Mouse (Mus musculus) CH12.LX (cell line): Measurements from ENCODE around the gene Orai1. TPM values are rescaled to one million over a fixed set of nuclear protein-coding genes. Genes with fewer than 3 reads are reported as not detected.
A peak's percentile ranks its signal among the peaks of the same experiment; 100 is the strongest.

ENCODE experiments used
- DNase-seq: peaks from one replicate; pipeline ENCODE4 v3.0.0-alpha.2; 2013; ENCODE audit errors: extremely low read depth
- H3K27ac ChIP-seq: 2 replicates; pipeline ENCODE4 v1.5.1; 2012; ENCODE audit warnings: low read depth, mild to moderate bottlenecking, control low read depth, moderate library complexity; ENCODE audit not compliant: insufficient read depth
- H3K27me3 ChIP-seq: replicated peaks from 2 replicates; pipeline ENCODE3; 2012; ENCODE audit warnings: inconsistent platforms
- H3K36me3 ChIP-seq, 2 experiments: replicated peaks in 1 of 2; 2 replicates each; pipeline versions ENCODE3 to v1.6.1; 2012; ENCODE audit warnings: inconsistent platforms in 1 of 2, low read length in 1 of 2, mild to moderate bottlenecking in 1 of 2, mixed read lengths in 1 of 2, moderate library complexity in 1 of 2; ENCODE audit not compliant: control insufficient read depth in 1 of 2, insufficient read depth in 1 of 2
- H3K4me1 ChIP-seq, 2 experiments: 2 replicates each; pipeline ENCODE4 v1.6.1; 2012; ENCODE audit warnings: inconsistent platforms in 1 of 2, moderate library complexity in 1 of 2; ENCODE audit not compliant: insufficient read depth in 2 of 2, control insufficient read depth in 1 of 2
- H3K4me2 ChIP-seq: 2 replicates; pipeline ENCODE4 v1.6.1; 2012; ENCODE audit warnings: low read depth, mild to moderate bottlenecking, control low read depth; ENCODE audit not compliant: poor library complexity, insufficient read depth, severe bottlenecking
- H3K4me3 ChIP-seq, 3 experiments: fragments of 150-350 bp in 1 of 3; sonication (generic) in 1 of 3; replicated peaks in 1 of 3; 2 replicates each; pipeline versions ENCODE3 to v1.5.1; 2011 to 2012; ENCODE audit warnings: low read depth in 2 of 3, low read length in 2 of 3, mild to moderate bottlenecking in 2 of 3, moderate library complexity in 2 of 3, control low read depth in 1 of 3, improper control_type of control experiment in 1 of 3, inconsistent platforms in 1 of 3, mixed read lengths in 1 of 3; ENCODE audit not compliant: poor library complexity in 1 of 3
- H3K79me2 ChIP-seq: replicated peaks from 2 replicates; pipeline ENCODE4 v1.6.1; 2012; ENCODE audit warnings: mild to moderate bottlenecking, moderate library complexity; ENCODE audit not compliant: control insufficient read depth, poor library complexity, insufficient read depth, severe bottlenecking; ENCODE audit errors: extremely low read depth
- H3K9ac ChIP-seq: 2 replicates; pipeline ENCODE4 v1.6.1; 2012; ENCODE audit warnings: low read depth, mild to moderate bottlenecking, control low read depth, moderate library complexity; ENCODE audit not compliant: insufficient read depth
- H3K9me3 ChIP-seq: replicated peaks from 2 replicates; pipeline ENCODE3; 2012; ENCODE audit warnings: low read length, inconsistent platforms, mixed read lengths
- BHLHE40 ChIP-seq: IDR thresholded peaks from 2 replicates; pipeline ENCODE4 v1.6.1; 2011; ENCODE audit warnings: mild to moderate bottlenecking, low read depth, low read length, improper control_type of control experiment
- CHD1 ChIP-seq: IDR thresholded peaks from 2 replicates; pipeline ENCODE4 v1.6.1; 2012; ENCODE audit warnings: low read depth, low read length, improper control_type of control experiment, inconsistent platforms
- CHD2 ChIP-seq: IDR thresholded peaks from 2 replicates; pipeline ENCODE4 v1.6.1; 2011; ENCODE audit warnings: low read length, improper control_type of control experiment
- CTCF ChIP-seq, 2 experiments: IDR thresholded peaks in 1 of 2; conservative IDR thresholded peaks in 1 of 2; 2 replicates each; pipeline ENCODE4 v1.5.1; 2011 to 2012; ENCODE audit warnings: low read depth in 2 of 2, low read length in 2 of 2, improper control_type of control experiment in 1 of 2, inconsistent platforms in 1 of 2, mild to moderate bottlenecking in 1 of 2, moderate library complexity in 1 of 2
- E2F4 ChIP-seq: IDR thresholded peaks from 2 replicates; pipeline ENCODE4 v1.6.1; 2011; ENCODE audit warnings: low read depth, low read length, improper control_type of control experiment; ENCODE audit not compliant: insufficient replicate concordance
- ELF1 ChIP-seq: IDR thresholded peaks from 2 replicates; pipeline ENCODE4 v1.6.1; 2014; ENCODE audit warnings: low read depth, mild to moderate bottlenecking, inconsistent platforms, low read length, improper control_type of control experiment
- EP300 ChIP-seq: IDR thresholded peaks from 2 replicates; pipeline ENCODE4 v1.6.1; 2011; ENCODE audit warnings: low read length, improper control_type of control experiment
- ETS1 ChIP-seq: conservative IDR thresholded peaks from 2 replicates; pipeline ENCODE4 v1.6.1; 2012; ENCODE audit warnings: low read depth, mild to moderate bottlenecking, inconsistent platforms, low read length, improper control_type of control experiment, moderate library complexity
- GABPA ChIP-seq: IDR thresholded peaks from 2 replicates; pipeline ENCODE4 v1.6.1; 2012; ENCODE audit warnings: low read depth, low read length, improper control_type of control experiment, inconsistent platforms; ENCODE audit not compliant: insufficient replicate concordance
- HCFC1 ChIP-seq: IDR thresholded peaks from 2 replicates; pipeline ENCODE4 v1.6.1; 2012; ENCODE audit warnings: low read depth, mild to moderate bottlenecking, inconsistent platforms, low read length, improper control_type of control experiment
- IRF4 ChIP-seq: IDR thresholded peaks from 2 replicates; pipeline ENCODE4 v1.6.1; 2014; ENCODE audit warnings: low read depth, mild to moderate bottlenecking, inconsistent platforms, low read length, improper control_type of control experiment
- JUN ChIP-seq: IDR thresholded peaks from 2 replicates; pipeline ENCODE4 v1.6.1; 2011; ENCODE audit warnings: low read depth, mild to moderate bottlenecking, low read length, improper control_type of control experiment, moderate library complexity; ENCODE audit not compliant: insufficient read depth
- JUND ChIP-seq: conservative IDR thresholded peaks from 2 replicates; pipeline ENCODE4 v1.6.1; 2011; ENCODE audit warnings: low read depth, low read length, improper control_type of control experiment
- KAT2A ChIP-seq: IDR thresholded peaks from 2 replicates; pipeline ENCODE4 v1.6.1; 2012; ENCODE audit warnings: low read length, improper control_type of control experiment, inconsistent platforms; ENCODE audit not compliant: insufficient replicate concordance
- MAFK ChIP-seq: IDR thresholded peaks from 2 replicates; pipeline ENCODE4 v1.6.1; 2011; ENCODE audit warnings: low read length, improper control_type of control experiment; ENCODE audit not compliant: insufficient replicate concordance
- MAX ChIP-seq: IDR thresholded peaks from 2 replicates; pipeline ENCODE4 v1.6.1; 2011; ENCODE audit warnings: low read length, improper control_type of control experiment
- MAZ ChIP-seq: IDR thresholded peaks from 2 replicates; pipeline ENCODE4 v1.6.1; 2012; ENCODE audit warnings: low read depth, mild to moderate bottlenecking, inconsistent platforms, low read length, improper control_type of control experiment, moderate library complexity
- MEF2A ChIP-seq: IDR thresholded peaks from 2 replicates; pipeline ENCODE4 v1.6.1; 2014; ENCODE audit warnings: low read depth, mild to moderate bottlenecking, inconsistent platforms, low read length, improper control_type of control experiment, borderline replicate concordance
- MXI1 ChIP-seq: IDR thresholded peaks from 2 replicates; pipeline ENCODE4 v1.6.1; 2011; ENCODE audit warnings: mild to moderate bottlenecking, low read depth, low read length, improper control_type of control experiment
- MYC ChIP-seq: IDR thresholded peaks from 2 replicates; pipeline ENCODE4 v1.6.1; 2011; ENCODE audit warnings: low read depth, mild to moderate bottlenecking, improper control_type of control experiment, low read length
- NELFE ChIP-seq: IDR thresholded peaks from 2 replicates; pipeline ENCODE4 v1.6.1; 2011; ENCODE audit warnings: low read depth, low read length, improper control_type of control experiment
- NRF1 ChIP-seq: IDR thresholded peaks from 2 replicates; pipeline ENCODE4 v1.6.1; 2014; ENCODE audit warnings: low read depth, mild to moderate bottlenecking, inconsistent platforms, low read length, improper control_type of control experiment, moderate library complexity
- PAX5 ChIP-seq: IDR thresholded peaks from 2 replicates; pipeline ENCODE4 v1.6.1; 2012; ENCODE audit warnings: low read length, inconsistent platforms, mixed read lengths
- POLR2A ChIP-seq: IDR thresholded peaks from 2 replicates; pipeline ENCODE4 v1.6.1; 2011; ENCODE audit warnings: low read depth, mild to moderate bottlenecking, improper control_type of control experiment, low read length
- POLR2AphosphoS2 ChIP-seq: IDR thresholded peaks from 2 replicates; pipeline ENCODE4 v1.6.1; 2011; ENCODE audit warnings: low read depth, low read length, improper control_type of control experiment
- RAD21 ChIP-seq: IDR thresholded peaks from 2 replicates; pipeline ENCODE4 v1.6.1; 2011; ENCODE audit warnings: low read depth, mild to moderate bottlenecking, low read length, improper control_type of control experiment, moderate library complexity
- RCOR1 ChIP-seq: conservative IDR thresholded peaks from 2 replicates; pipeline ENCODE4 v1.6.1; 2012; ENCODE audit warnings: low read depth, mild to moderate bottlenecking, inconsistent platforms, low read length, improper control_type of control experiment
- SIN3A ChIP-seq: IDR thresholded peaks from 2 replicates; pipeline ENCODE4 v1.6.1; 2012; ENCODE audit warnings: low read length, improper control_type of control experiment, inconsistent platforms
- SMC3 ChIP-seq: IDR thresholded peaks from 2 replicates; pipeline ENCODE4 v1.6.1; 2011; ENCODE audit warnings: low read depth, low read length, improper control_type of control experiment
- TBP ChIP-seq: conservative IDR thresholded peaks from 2 replicates; pipeline ENCODE4 v1.6.1; 2011; ENCODE audit warnings: low read depth, low read length, improper control_type of control experiment
- TCF12 ChIP-seq: IDR thresholded peaks from 2 replicates; pipeline ENCODE4 v1.6.1; 2014; ENCODE audit warnings: low read depth, mild to moderate bottlenecking, inconsistent platforms, low read length, improper control_type of control experiment
- UBTF ChIP-seq: IDR thresholded peaks from 2 replicates; pipeline ENCODE4 v1.6.1; 2012; ENCODE audit warnings: low read depth, mild to moderate bottlenecking, inconsistent platforms, low read length, improper control_type of control experiment, moderate library complexity
- USF1 ChIP-seq: IDR thresholded peaks from 2 replicates; pipeline ENCODE4 v1.6.1; 2014; ENCODE audit warnings: low read depth, mild to moderate bottlenecking, inconsistent platforms, low read length, improper control_type of control experiment
- USF2 ChIP-seq: conservative IDR thresholded peaks from 2 replicates; pipeline ENCODE4 v1.6.1; 2011; ENCODE audit warnings: low read depth, low read length, improper control_type of control experiment
- ZC3H11A ChIP-seq: IDR thresholded peaks from 2 replicates; pipeline ENCODE4 v1.6.1; 2012; ENCODE audit warnings: low read depth, mild to moderate bottlenecking, inconsistent platforms, low read length, improper control_type of control experiment
- ZKSCAN1 ChIP-seq: IDR thresholded peaks from 2 replicates; pipeline ENCODE4 v1.6.1; 2012; ENCODE audit warnings: low read depth, inconsistent platforms, low read length, improper control_type of control experiment, borderline replicate concordance
- ZMIZ1 ChIP-seq: IDR thresholded peaks from 2 replicates; pipeline ENCODE4 v1.6.1; 2012; ENCODE audit warnings: low read depth, mild to moderate bottlenecking, inconsistent platforms, low read length, improper control_type of control experiment
- ZNF384 ChIP-seq: IDR thresholded peaks from 2 replicates; pipeline ENCODE4 v1.6.1; 2012; ENCODE audit warnings: low read depth, low read length, improper control_type of control experiment, inconsistent platforms
- dilution Hi-C: fragments of 300-500 bp; cut with MboI; formaldehyde crosslinking; loops from 2 replicates; pipeline ENCODE4 v1.14.3; 2020; ENCODE audit warnings: low sequenced_read_pairs; ENCODE audit not compliant: extremely low pct_unique_long_range_greater_than_20kb, extremely low pct_ligation_motif_present
- in situ Hi-C: fragments of 300-500 bp; cut with MboI; formaldehyde crosslinking; loops from 3 replicates; pipeline ENCODE4 v1.14.3; 2019; ENCODE audit warnings: low sequenced_read_pairs, low pct_ligation_motif_present, low pct_unique_long_range_greater_than_20kb, mixed read lengths
- polyA plus RNA-seq: library from polyadenylated mRNA; unstranded; fragments of >175 nt; gene quantifications from 2 replicates; pipeline ENCODE4 v1.2.1, GENCODE M21; 2012; ENCODE audit warnings: low read depth; ENCODE audit not compliant: insufficient read length
- total RNA-seq, 2 experiments: library from RNA; depleted of rRNA; stranded (reverse); fragments of 300-350 nt in 1 of 2; fragments of >200 nt in 1 of 2; gene quantifications; 2 replicates each; pipeline ENCODE4 v1.2.3; 2012 to 2014

Gene Orai1
- total and polyA plus RNA-seq, 3 experiments = 17.4 to 27.7 (median 17.8) TPM

- Histone ChIP-seq H3K79me2 (peaks cover 16% of the 10 kb centered on the region), H3K27me3 (no peaks in the 10 kb centered on the region)
- DNase-seq = peak; percentile 65
- TF ChIP-seq JUN (peak; percentile 81), CHD1 (no peak; the same call in 1 of the 2 replicates), NRF1 (no peak), E2F4 (no peak), MEF2A (peak; percentile 46; the same call in 1 of the 2 replicates), RAD21 (no peak), ZKSCAN1 (no peak), ELF1 (0 out of 2 replicates have a peak, but pooled peaks have one; percentile 44), MAFK (no peak), RCOR1 (no peak), PAX5 (no peak), IRF4 (peak; percentile 66), ZNF384 (peak; percentile 93), ZC3H11A (no peak), SMC3 (no peak), POLR2AphosphoS2 (no peak), BHLHE40 (peak; percentile 82), TCF12 (peak; percentile 56; the same call in 1 of the 2 replicates), CHD2 (no peak), MAZ (no peak), NELFE (no peak), UBTF (no peak), USF1 (no peak), MAX (peak; percentile 49; the same call in 1 of the 2 replicates), JUND (0 out of 2 replicates have a peak, but pooled peaks have one; percentile 40), TBP (no peak), KAT2A (0 out of 2 replicates have a peak, but pooled peaks have one; percentile 43), USF2 (no peak), MYC (peak; percentile 75), CTCF (conservative IDR thresholded peaks at IDR 0.05 in 1 of 2, IDR thresholded peaks at IDR 0.05 in 1 of 2; ENCODE audit: low read depth in 2 of 2, low read length in 2 of 2) (no peak), GABPA (no peak), HCFC1 (peak; percentile 19; the same call in 1 of the 2 replicates), ETS1 (peak; percentile 100), MXI1 (peak; percentile 22; the same call in 1 of the 2 replicates), SIN3A (peak; percentile 96), POLR2A (no peak), ZMIZ1 (no peak), EP300 (peak; percentile 53; the same call in 1 of the 2 replicates)
- TF ChIP-seq, all 38 proteins: peak for 16
- H3K4me1 ChIP-seq = peaks cover 5 to 59% of the 10 kb centered on the region in 2 experiments; a peak in 3 of 4 replicates
- peak overlapping the region; percentile 67 to 82 (median 76) for H3K4me3 ChIP-seq
- peaks cover 0 to 4% of the 10 kb centered on the region in 2 experiments for H3K36me3 ChIP-seq
- no peaks in the 10 kb centered on the region for H3K9me3 ChIP-seq
- H3K9ac ChIP-seq = peak overlapping the region; percentile 64
- in situ Hi-C loops (no loop called here), dilution Hi-C loops (no loop called here)
- H3K4me2 ChIP-seq = peak overlapping the region; percentile 67
- H3K27ac ChIP-seq = peak overlapping the region; percentile 68
Observed at GRCm38 (mm10) chr5:122990411-122991160, 24.3 kb upstream of the Orai1 start.
